Mouse (Mus musculus) cerebellum, adult 2 months (tissue): Measurements from ENCODE around the gene Crb1. TPM values are rescaled to one million over a fixed set of nuclear protein-coding genes. Genes with fewer than 3 reads are reported as not detected.

Experiments used
- DNase-seq, 2 experiments: peaks; one replicate each; pipeline ENCODE4 v3.0.0; 2021
- H3K27ac ChIP-seq: fragments of 200-500 bp; 2 replicates; pipeline ENCODE4 v1.5.1; 2012; ENCODE audit warnings: low read length, control low read depth, inconsistent platforms; ENCODE audit not compliant: insufficient read depth
- H3K27me3 ChIP-seq: fragments of 200-500 bp; 2 replicates; pipeline ENCODE4 v1.6.1; 2012; ENCODE audit warnings: inconsistent platforms, mild to moderate bottlenecking, low read length, moderate library complexity; ENCODE audit not compliant: control insufficient read depth, insufficient read depth
- H3K4me1 ChIP-seq: fragments of 200-500 bp; 2 replicates; pipeline ENCODE4 v1.6.1; 2011; ENCODE audit warnings: low read length; ENCODE audit not compliant: control insufficient read depth, insufficient read depth
- H3K4me3 ChIP-seq: fragments of 200-500 bp; replicated peaks from 2 replicates; pipeline ENCODE3; 2011; ENCODE audit warnings: mild to moderate bottlenecking, low read depth, low read length, control low read depth; ENCODE audit not compliant: insufficient read depth
- CTCF ChIP-seq: fragments of 200-500 bp; IDR thresholded peaks from 2 replicates; pipeline ENCODE4 v1.5.1; 2011; ENCODE audit warnings: low read depth, mild to moderate bottlenecking, control low read depth, low read length, moderate library complexity, borderline replicate concordance; ENCODE audit not compliant: insufficient read depth
- POLR2A ChIP-seq: fragments of 200-500 bp; IDR thresholded peaks from 2 replicates; pipeline ENCODE4 v1.6.1; 2011; ENCODE audit warnings: low read length, control low read depth, borderline replicate concordance; ENCODE audit not compliant: insufficient read depth
- WGBS: fragments of 180-500 bp; shearing (Covaris S2); methylation state at CpG from one replicate; pipeline ENCODE4 v1.1.7; 2018; 5-methylcytosine and 5-hydroxymethylcytosine counted together
- polyA plus RNA-seq: library from polyadenylated mRNA; depleted of rRNA; stranded (reverse); fragments of >200 nt; gene quantifications from 2 replicates; pipeline ENCODE4 v1.2.3, GENCODE M21; 2012

The Crb1 gene
- polyA plus RNA-seq, 1 experiment = 0.25 TPM

DNA sequence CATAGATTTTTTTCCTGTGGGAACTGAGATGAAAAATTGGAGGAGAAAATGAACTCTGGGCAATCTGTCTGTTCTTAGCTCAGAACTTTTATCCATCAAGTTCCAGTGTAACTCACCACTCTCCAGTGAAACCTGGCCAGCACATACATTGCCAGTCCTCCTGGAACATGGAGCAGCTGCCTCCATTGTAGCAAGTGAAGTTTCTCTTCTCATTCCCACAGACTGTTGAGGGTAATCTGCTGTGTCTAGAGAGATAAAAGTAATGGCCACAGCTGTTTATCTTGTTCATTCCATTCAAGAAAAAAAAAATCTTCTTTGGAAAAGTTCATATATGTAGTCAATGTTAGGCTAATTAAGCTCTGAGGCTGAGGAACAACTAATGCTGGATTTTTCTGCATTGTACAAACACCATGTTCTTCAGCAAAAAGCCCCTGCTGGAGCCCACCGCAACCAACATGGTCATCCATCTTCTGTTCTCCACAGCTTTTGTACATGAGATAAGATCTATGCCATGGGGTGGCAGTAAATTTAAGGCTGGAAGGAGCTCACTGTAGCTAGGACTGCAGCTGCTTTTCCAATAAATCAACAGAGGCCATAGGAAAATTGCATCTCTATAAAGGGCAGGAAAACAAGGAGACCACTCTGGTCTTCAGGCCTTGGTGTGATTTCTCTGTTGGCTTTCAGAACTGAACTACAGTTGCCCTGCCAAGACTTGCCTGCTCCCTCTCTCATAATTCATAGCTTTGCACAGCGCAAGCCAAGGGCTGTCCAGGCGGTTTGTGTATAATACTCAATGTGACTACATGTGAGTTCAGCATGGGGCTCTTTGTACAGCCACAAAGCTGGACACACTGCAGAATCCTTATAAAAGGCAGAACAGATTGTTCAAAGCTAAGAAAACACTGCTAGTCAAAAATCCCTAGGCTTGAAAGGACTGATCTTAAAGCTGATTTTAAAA lies 142.0 kb downstream of the Crb1 start:
- 72% methylated on average over 3 of the region's 3 CpGs for WGBS
- Histone ChIP-seq H3K27me3 (no peaks in the 10 kb centered on the region; the same call in 1 of the 2 replicates), H3K4me3 (no peak overlapping the region), H3K27ac (no peak overlapping the region), H3K4me1 (no peaks in the 10 kb centered on the region)
- TF ChIP-seq CTCF (no peak), POLR2A (no peak)
- no peak for DNase-seq

DNA sequence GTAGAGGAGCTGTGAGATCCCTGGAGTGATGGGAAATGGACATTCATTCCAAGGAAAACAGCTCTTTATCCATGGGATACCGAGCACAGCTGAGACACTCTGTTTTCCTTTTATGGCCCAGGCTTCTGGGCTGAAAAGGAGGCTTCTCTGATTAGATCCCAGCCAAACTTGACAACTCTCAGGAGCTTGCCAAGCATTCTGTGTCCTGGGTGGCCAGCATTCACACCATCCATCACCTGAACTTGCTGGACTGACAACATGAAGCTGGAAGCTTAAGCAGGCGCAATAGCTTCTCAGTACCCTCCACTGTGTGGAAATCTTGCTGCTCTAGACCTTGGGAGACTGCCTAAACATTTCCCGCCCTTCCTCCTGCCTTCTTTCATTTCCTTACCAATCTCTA lies 144.3 kb downstream of the Crb1 start:
- Histone ChIP-seq H3K4me3 (no peak overlapping the region), H3K27me3 (no peaks in the 10 kb centered on the region; the same call in 1 of the 2 replicates), H3K4me1 (no peaks in the 10 kb centered on the region), H3K27ac (no peak overlapping the region)
- TF ChIP-seq POLR2A = no peak
- no peak for TF ChIP-seq CTCF
- 48% methylated on average over 3 of the region's 3 CpGs for WGBS
- no peak for DNase-seq

DNA sequence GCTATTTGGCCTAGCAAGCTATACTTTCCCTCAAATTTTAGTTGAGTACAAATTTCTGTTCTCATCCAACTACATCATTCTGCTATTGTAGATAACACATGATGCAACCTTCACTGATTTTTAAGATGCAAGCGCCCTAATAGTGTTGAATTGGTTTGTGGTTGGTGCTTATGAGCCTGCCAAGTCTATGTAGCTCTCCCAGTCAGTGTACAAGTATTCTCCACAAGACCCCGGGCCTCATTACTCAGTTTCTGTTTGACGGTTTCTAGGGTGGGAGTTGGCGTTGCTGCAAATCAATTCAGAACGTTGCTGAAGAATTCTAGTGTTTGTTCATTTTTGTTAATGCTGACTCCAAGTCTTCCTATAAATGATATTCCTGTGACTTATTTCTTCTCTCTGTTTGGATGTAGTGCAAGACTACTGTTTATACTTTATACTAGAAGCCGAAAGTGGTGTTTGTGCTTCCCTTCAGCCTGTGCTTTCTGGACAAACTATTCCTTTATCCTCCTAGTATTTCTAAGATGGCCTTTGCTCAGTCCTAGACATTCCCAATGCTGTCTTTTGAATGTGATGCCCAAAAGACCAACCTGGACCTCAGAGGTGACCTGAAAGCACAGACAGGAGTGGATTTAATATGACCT lies 152.5 kb downstream of the Crb1 start:
- WGBS = 76% methylated on average over 6 of the region's 6 CpGs
- no peaks in the 10 kb centered on the region for H3K4me1 ChIP-seq
- H3K27me3 ChIP-seq = no peaks in the 10 kb centered on the region; the same call in 1 of the 2 replicates
- no peak overlapping the region for H3K27ac ChIP-seq
- TF ChIP-seq POLR2A = no peak
- no peak for TF ChIP-seq CTCF
- no peak overlapping the region for H3K4me3 ChIP-seq
- no peak for DNase-seq

DNA sequence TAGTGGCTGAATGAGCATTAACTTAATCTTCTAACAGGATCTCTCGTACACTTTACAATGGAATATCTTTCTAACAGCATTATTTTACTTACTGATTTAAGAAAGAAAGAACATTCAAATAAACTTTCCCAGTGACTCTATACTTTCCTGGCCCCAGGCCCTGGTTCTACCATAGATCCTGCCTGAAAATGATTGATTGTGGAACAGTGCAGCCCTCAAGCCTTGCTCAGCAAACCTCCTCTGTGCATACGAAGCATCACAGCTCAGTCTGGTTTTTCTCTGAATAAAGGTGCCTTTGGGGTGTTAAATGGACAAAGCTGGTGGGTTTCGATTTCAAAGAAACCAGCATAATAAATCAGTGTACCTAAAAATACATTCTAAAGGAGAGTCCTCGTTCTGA lies 153.1 kb downstream of the Crb1 start:
- WGBS = 90% methylated on average over 4 of the region's 4 CpGs
- H3K4me1 ChIP-seq = no peaks in the 10 kb centered on the region

DNA sequence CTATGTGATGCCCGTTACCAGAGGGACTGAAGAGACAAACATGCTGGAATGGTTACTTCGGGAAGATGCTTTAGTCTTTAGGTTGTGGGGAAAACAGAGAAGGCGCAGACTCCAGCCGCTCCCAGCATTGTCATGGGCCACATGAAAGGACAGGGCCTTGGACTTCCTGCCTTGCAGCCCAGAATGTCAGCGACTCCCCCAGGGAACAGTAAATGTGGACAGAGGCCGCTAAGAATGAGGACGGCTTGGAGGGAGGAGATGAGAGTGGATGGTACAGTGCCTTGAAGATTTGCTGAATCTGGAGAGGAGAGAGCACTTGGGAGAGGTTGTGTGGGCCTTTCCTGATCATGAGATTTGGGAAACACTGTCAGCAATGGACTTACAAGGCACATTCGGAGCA lies 161.6 kb downstream of the Crb1 start:
- no peak for TF ChIP-seq POLR2A
- TF ChIP-seq CTCF = no peak
- DNase-seq = no peak
- no peak overlapping the region for H3K27ac ChIP-seq
- 68% methylated on average over 8 of the region's 8 CpGs for WGBS
- H3K4me1 ChIP-seq = no peaks in the 10 kb centered on the region
- H3K4me3 ChIP-seq = no peak overlapping the region
- no peaks in the 10 kb centered on the region for H3K27me3 ChIP-seq

More for the DNA sequence above, 153.1 kb downstream of the Crb1 start:
- DNase-seq = no peak
- Histone ChIP-seq H3K4me3 (no peak overlapping the region), H3K27me3 (no peaks in the 10 kb centered on the region; the same call in 1 of the 2 replicates), H3K27ac (no peak overlapping the region)
- no peak for TF ChIP-seq CTCF

DNA sequence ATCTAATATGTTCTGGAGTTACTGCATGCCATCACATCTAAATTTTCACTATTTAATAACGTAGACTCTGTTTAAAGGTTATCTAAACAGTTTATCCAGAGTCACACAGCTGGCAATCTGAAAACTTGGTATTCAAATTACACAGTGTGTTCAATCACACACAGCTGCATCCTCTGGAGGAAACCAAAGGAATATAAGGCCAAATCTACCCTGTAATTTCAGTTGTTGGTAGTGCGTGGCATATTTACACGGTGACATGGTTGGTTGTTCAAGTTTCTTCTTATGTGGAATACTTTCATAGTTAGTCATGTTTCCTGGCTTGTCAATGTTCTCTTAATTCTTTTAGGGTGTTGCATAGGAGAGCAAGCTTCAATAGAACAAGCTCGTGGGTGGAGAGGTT lies 166.4 kb downstream of the Crb1 start:
- 88% methylated on average over 4 of the region's 4 CpGs for WGBS
- no peak for TF ChIP-seq CTCF
- TF ChIP-seq POLR2A = no peak
- Histone ChIP-seq H3K4me1 (no peaks in the 10 kb centered on the region), H3K4me3 (no peak overlapping the region), H3K27me3 (no peaks in the 10 kb centered on the region), H3K27ac (no peak overlapping the region)
- DNase-seq = no peak

DNA sequence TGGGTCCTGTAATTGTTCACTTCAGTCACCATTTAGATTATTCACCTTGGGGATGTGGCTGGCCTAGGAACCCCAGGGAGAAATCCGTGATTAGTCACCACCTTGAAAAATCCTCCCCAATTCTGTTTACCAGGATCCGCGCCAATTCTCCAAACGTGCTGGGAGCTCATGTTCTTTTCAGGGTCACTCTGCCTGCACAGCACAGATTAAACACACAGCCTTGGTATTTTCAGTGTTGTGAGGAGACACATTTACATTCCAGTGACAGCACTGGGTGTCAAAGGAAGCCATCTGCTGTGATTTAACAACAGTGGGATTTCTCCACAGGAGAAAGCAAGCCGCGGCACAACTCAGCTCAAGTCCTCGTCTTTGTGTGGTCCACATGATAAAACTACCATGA lies 167.1 kb downstream of the Crb1 start:
- DNase-seq = peak; percentile 13 to 28
- H3K4me1 ChIP-seq = no peaks in the 10 kb centered on the region
- H3K27me3 ChIP-seq = no peaks in the 10 kb centered on the region
- WGBS = 5% methylated on average over 7 of the region's 7 CpGs
- no peak for TF ChIP-seq POLR2A
- H3K27ac ChIP-seq = no peak overlapping the region
- H3K4me3 ChIP-seq = no peak overlapping the region

DNA sequence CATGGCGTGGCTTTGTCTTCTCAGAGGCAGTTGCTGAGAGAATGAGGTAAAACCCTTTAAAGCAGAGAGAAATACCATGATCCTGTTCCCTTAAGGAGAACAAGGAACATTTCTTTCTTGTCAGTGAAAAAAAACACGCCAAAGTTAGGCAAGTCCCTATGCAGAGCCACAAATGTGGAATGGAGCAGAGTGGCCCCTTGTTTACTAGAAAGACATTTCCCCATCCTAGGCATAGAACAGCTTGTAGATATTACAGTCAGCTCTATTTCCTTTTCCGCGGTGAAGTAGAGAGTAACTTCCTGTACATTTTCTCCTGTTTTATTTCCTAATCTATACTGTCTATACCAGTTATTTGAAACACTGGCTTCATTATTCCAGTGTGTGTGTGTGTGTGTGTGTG lies 170.6 kb downstream of the Crb1 start:
- H3K4me1 ChIP-seq = no peaks in the 10 kb centered on the region
- no peak for DNase-seq
- no peaks in the 10 kb centered on the region for H3K27me3 ChIP-seq
- TF ChIP-seq CTCF = no peak
- TF ChIP-seq POLR2A = no peak
- H3K27ac ChIP-seq = no peak overlapping the region
- H3K4me3 ChIP-seq = no peak overlapping the region
- 87% methylated on average over 4 of the region's 4 CpGs for WGBS
